Mouse (Mus musculus) limb, embryonic 15.5 days (tissue): Measurements from ENCODE around the gene Rps6ka4. TPM values are rescaled to one million over a fixed set of nuclear protein-coding genes. Genes with fewer than 3 reads are reported as not detected.
A peak's percentile ranks its signal among the peaks of the same experiment; 100 is the strongest.

Experiments used
- ATAC-seq: fragments of 200-750 bp; cut with Nextera tagmentation; 2 replicates; pipeline ENCODE4 v1.8.0; 2017; ENCODE audit warnings: low read depth, moderate TSS enrichment; ENCODE audit not compliant: insufficient number of reproducible peaks, low FRiP score, low TSS enrichment
- H3K27ac ChIP-seq: fragments of 300-500 bp; sonication (generic); 2 replicates; pipeline ENCODE4 v1.5.1; 2015; ENCODE audit warnings: moderate library complexity, mild to moderate bottlenecking, inconsistent platforms
- H3K27me3 ChIP-seq: fragments of 300-500 bp; sonication (generic); 2 replicates; pipeline ENCODE4 v1.6.1; 2015; ENCODE audit warnings: inconsistent platforms
- H3K36me3 ChIP-seq: fragments of 300-500 bp; sonication (generic); 2 replicates; pipeline ENCODE4 v1.6.1; 2015; ENCODE audit warnings: inconsistent platforms
- H3K4me1 ChIP-seq: fragments of 300-500 bp; sonication (generic); 2 replicates; pipeline ENCODE4 v1.6.1; 2015; ENCODE audit warnings: inconsistent platforms
- H3K4me2 ChIP-seq: fragments of 300-500 bp; sonication (generic); 2 replicates; pipeline ENCODE4 v1.6.1; 2015; ENCODE audit warnings: mild to moderate bottlenecking, inconsistent platforms
- H3K4me3 ChIP-seq: fragments of 300-500 bp; sonication (generic); 2 replicates; pipeline ENCODE4 v1.5.1; 2015; ENCODE audit warnings: mild to moderate bottlenecking, inconsistent platforms
- H3K9ac ChIP-seq: fragments of 300-500 bp; sonication (generic); 2 replicates; pipeline ENCODE4 v1.6.1; 2015; ENCODE audit warnings: inconsistent platforms
- H3K9me3 ChIP-seq: fragments of 300-500 bp; sonication (generic); 2 replicates; pipeline ENCODE4 v1.6.1; 2016; ENCODE audit warnings: inconsistent platforms
- WGBS: fragments of 180-500 bp; shearing (Covaris S2); methylation state at CpG from one replicate; pipeline ENCODE4 v1.1.7; 2015; 5-methylcytosine and 5-hydroxymethylcytosine counted together
- polyA plus RNA-seq: library from polyadenylated mRNA; unstranded; fragments of >200 nt; fragmentation: Nextera tagmentation; extraction: Ambion mirVana; gene quantifications from 2 replicates; pipeline ENCODE4 v1.2.1, GENCODE M21; 2015

Gene Rps6ka4
- polyA plus RNA-seq, 1 experiment from 2014 or later: 33.5 TPM

- Histone ChIP-seq H3K36me3 (no peaks in the 10 kb centered on the region), H3K4me1 (peaks cover 17% of the 10 kb centered on the region), H3K4me2 (no peak overlapping the region), H3K4me3 (no peak overlapping the region), H3K27ac (no peak overlapping the region), H3K27me3 (peaks cover 87% of the 10 kb centered on the region), H3K9me3 (no peaks in the 10 kb centered on the region), H3K9ac (no peak overlapping the region)
- no peak for ATAC-seq
- 79% methylated on average over 4 of the region's 4 CpGs for WGBS
Observed at GRCm38 (mm10) chr19:6846050-6846449, 5.6 kb upstream of the Rps6ka4 start.

- no peak for ATAC-seq
- Histone ChIP-seq H3K9ac (no peak overlapping the region), H3K4me3 (no peak overlapping the region), H3K27ac (no peak overlapping the region), H3K4me2 (no peak overlapping the region), H3K9me3 (no peaks in the 10 kb centered on the region), H3K27me3 (peaks cover 72% of the 10 kb centered on the region), H3K4me1 (peaks cover 21% of the 10 kb centered on the region), H3K36me3 (peaks cover 14% of the 10 kb centered on the region)
- WGBS: 72% methylated on average over 1 of the region's 1 CpGs
Observed at GRCm38 (mm10) chr19:6842353-6842752, 1.9 kb upstream of the Rps6ka4 start.

GRCm38 (mm10) chr19:6841292-6841597 lies 809 bp upstream of the Rps6ka4 start:
- H3K27ac ChIP-seq: peak overlapping the region; percentile 75
- H3K4me2 ChIP-seq: peak overlapping the region; percentile 80; the same call in 1 of the 2 replicates
- WGBS: 14% methylated on average over 3 of the region's 3 CpGs
- H3K27me3 ChIP-seq: peaks cover 71% of the 10 kb centered on the region
- H3K36me3 ChIP-seq: peaks cover 25% of the 10 kb centered on the region
- no peak overlapping the region for H3K4me3 ChIP-seq
- H3K9me3 ChIP-seq: no peaks in the 10 kb centered on the region
- peaks cover 18% of the 10 kb centered on the region for H3K4me1 ChIP-seq
- ATAC-seq: no peak
- H3K9ac ChIP-seq: no peak overlapping the region

- H3K9ac ChIP-seq: peak overlapping the region; percentile 74
- 2% methylated on average over 46 of the region's 46 CpGs for WGBS
- peaks cover 39% of the 10 kb centered on the region for H3K36me3 ChIP-seq
- peaks cover 58% of the 10 kb centered on the region for H3K27me3 ChIP-seq
- H3K4me1 ChIP-seq: peaks cover 18% of the 10 kb centered on the region
- H3K4me3 ChIP-seq: peak overlapping the region; percentile 74
- H3K27ac ChIP-seq: peak overlapping the region; percentile 75
- no peaks in the 10 kb centered on the region for H3K9me3 ChIP-seq
- peak overlapping the region; percentile 80 for H3K4me2 ChIP-seq
- peak; percentile 25; the same call in 1 of the 2 replicates for ATAC-seq
Observed at GRCm38 (mm10) chr19:6839615-6840474, 591 bp downstream of the Rps6ka4 start.

- 89% methylated on average over 8 of the region's 8 CpGs for WGBS
- no peak overlapping the region for H3K4me2 ChIP-seq
- H3K36me3 ChIP-seq: peaks cover 80% of the 10 kb centered on the region
- H3K27me3 ChIP-seq: peaks cover 70% of the 10 kb centered on the region
- H3K27ac ChIP-seq: no peak overlapping the region
- ATAC-seq: no peak
- H3K9me3 ChIP-seq: no peaks in the 10 kb centered on the region
- H3K4me3 ChIP-seq: no peak overlapping the region
- H3K9ac ChIP-seq: no peak overlapping the region
- peaks cover 17% of the 10 kb centered on the region for H3K4me1 ChIP-seq
Observed at GRCm38 (mm10) chr19:6832363-6832762, 8.1 kb downstream of the Rps6ka4 start.

- H3K4me3 ChIP-seq: no peak overlapping the region
- H3K9me3 ChIP-seq: no peaks in the 10 kb centered on the region
- WGBS: 25% methylated on average over 17 of the region's 17 CpGs
- no peak overlapping the region for H3K27ac ChIP-seq
- peaks cover 17% of the 10 kb centered on the region for H3K4me1 ChIP-seq
- ATAC-seq: no peak
- no peak overlapping the region for H3K4me2 ChIP-seq
- H3K27me3 ChIP-seq: peaks cover 60% of the 10 kb centered on the region
- no peak overlapping the region for H3K9ac ChIP-seq
- peaks cover 71% of the 10 kb centered on the region for H3K36me3 ChIP-seq
Observed at GRCm38 (mm10) chr19:6831331-6831730, 9.1 kb downstream of the Rps6ka4 start.

- no peak overlapping the region for H3K27ac ChIP-seq
- H3K4me3 ChIP-seq: peak overlapping the region; percentile 16
- 26% methylated on average over 38 of the region's 38 CpGs for WGBS
- ATAC-seq: no peak
- H3K4me1 ChIP-seq: peaks cover 17% of the 10 kb centered on the region
- no peaks in the 10 kb centered on the region for H3K9me3 ChIP-seq
- H3K9ac ChIP-seq: no peak overlapping the region
- H3K36me3 ChIP-seq: peaks cover 65% of the 10 kb centered on the region
- H3K27me3 ChIP-seq: peaks cover 60% of the 10 kb centered on the region
- H3K4me2 ChIP-seq: peak overlapping the region; percentile 33; the same call in 1 of the 2 replicates
Observed at GRCm38 (mm10) chr19:6830556-6831316, 9.7 kb downstream of the Rps6ka4 start.

- Histone ChIP-seq H3K9ac (no peak overlapping the region), H3K4me2 (peak overlapping the region; percentile 33), H3K36me3 (peaks cover 58% of the 10 kb centered on the region), H3K4me3 (peak overlapping the region; percentile 16), H3K9me3 (no peaks in the 10 kb centered on the region), H3K27ac (no peak overlapping the region), H3K4me1 (peaks cover 17% of the 10 kb centered on the region), H3K27me3 (peaks cover 60% of the 10 kb centered on the region)
- WGBS: 21% methylated on average over 48 of the region's 48 CpGs
- no peak for ATAC-seq
Observed at GRCm38 (mm10) chr19:6829870-6830555, 10.4 kb downstream of the Rps6ka4 start.

- Histone ChIP-seq H3K36me3 (peaks cover 48% of the 10 kb centered on the region), H3K4me3 (no peak overlapping the region), H3K9me3 (no peaks in the 10 kb centered on the region), H3K9ac (no peak overlapping the region), H3K27ac (no peak overlapping the region), H3K4me2 (no peak overlapping the region), H3K27me3 (peaks cover 60% of the 10 kb centered on the region), H3K4me1 (peaks cover 17% of the 10 kb centered on the region)
- WGBS: 25% methylated on average over 3 of the region's 3 CpGs
- ATAC-seq: no peak
Observed at GRCm38 (mm10) chr19:6829069-6829468, 11.4 kb downstream of the Rps6ka4 start.

GRCm38 (mm10) chr19:6826601-6827000 lies 13.8 kb downstream of the Rps6ka4 start:
- H3K9me3 ChIP-seq: no peaks in the 10 kb centered on the region
- H3K4me1 ChIP-seq: peaks cover 17% of the 10 kb centered on the region
- peaks cover 25% of the 10 kb centered on the region for H3K36me3 ChIP-seq
- WGBS: 75% methylated on average over 3 of the region's 3 CpGs
- H3K9ac ChIP-seq: no peak overlapping the region
- peaks cover 41% of the 10 kb centered on the region for H3K27me3 ChIP-seq
- no peak overlapping the region for H3K4me3 ChIP-seq
- no peak overlapping the region for H3K27ac ChIP-seq
- no peak overlapping the region for H3K4me2 ChIP-seq
- ATAC-seq: no peak

GRCm38 (mm10) chr19:6825384-6825783 lies 15.1 kb downstream of the Rps6ka4 start:
- Histone ChIP-seq H3K4me3 (no peak overlapping the region), H3K9ac (no peak overlapping the region), H3K27ac (no peak overlapping the region), H3K27me3 (peaks cover 29% of the 10 kb centered on the region), H3K4me2 (no peak overlapping the region), H3K36me3 (peaks cover 15% of the 10 kb centered on the region), H3K4me1 (peaks cover 7% of the 10 kb centered on the region), H3K9me3 (no peaks in the 10 kb centered on the region)
- ATAC-seq: no peak
- 83% methylated on average over 6 of the region's 6 CpGs for WGBS
